Mouse (Mus musculus) forebrain, embryonic 13.5 days (tissue): ENCODE data around the gene Nol8. TPM values are rescaled to one million over a fixed set of nuclear protein-coding genes. Genes with fewer than 3 reads are reported as not detected.

Source experiments
- ATAC-seq: fragments of 200-750 bp; cut with Nextera tagmentation; 2 replicates; pipeline ENCODE4 v1.8.0; 2017
- H3K27ac ChIP-seq: fragments of 300-500 bp; sonication (generic); 2 replicates; pipeline ENCODE4 v1.5.1; 2015; ENCODE audit warnings: inconsistent platforms, mild to moderate bottlenecking, moderate library complexity
- H3K27me3 ChIP-seq: fragments of 300-500 bp; sonication (generic); 2 replicates; pipeline ENCODE4 v1.6.1; 2015; ENCODE audit warnings: mild to moderate bottlenecking, inconsistent platforms
- H3K36me3 ChIP-seq: fragments of 300-500 bp; sonication (generic); 2 replicates; pipeline ENCODE4 v1.6.1; 2015; ENCODE audit warnings: mild to moderate bottlenecking, inconsistent platforms; ENCODE audit not compliant: poor library complexity, severe bottlenecking
- H3K4me1 ChIP-seq: fragments of 300-500 bp; sonication (generic); 2 replicates; pipeline ENCODE4 v1.6.1; 2015; ENCODE audit warnings: inconsistent platforms
- H3K4me2 ChIP-seq: fragments of 300-500 bp; sonication (generic); 2 replicates; pipeline ENCODE4 v1.6.1; 2015; ENCODE audit warnings: inconsistent platforms, mild to moderate bottlenecking, moderate library complexity
- H3K4me3 ChIP-seq: fragments of 300-500 bp; sonication (generic); 2 replicates; pipeline ENCODE4 v1.5.1; 2015; ENCODE audit warnings: mild to moderate bottlenecking, inconsistent platforms
- H3K9ac ChIP-seq: fragments of 300-500 bp; sonication (generic); 2 replicates; pipeline ENCODE4 v1.6.1; 2015; ENCODE audit warnings: mild to moderate bottlenecking, inconsistent platforms
- H3K9me3 ChIP-seq: fragments of 300-500 bp; sonication (generic); replicated peaks from 2 replicates; pipeline ENCODE4 v1.6.1; 2016; ENCODE audit warnings: inconsistent platforms
- WGBS: fragments of 180-500 bp; shearing (Covaris S2); methylation state at CpG from one replicate; pipeline ENCODE4 v1.1.7; 2015; 5-methylcytosine and 5-hydroxymethylcytosine counted together
- polyA plus RNA-seq: library from polyadenylated mRNA; unstranded; fragments of >200 nt; fragmentation: Nextera tagmentation; extraction: Ambion mirVana; gene quantifications from 2 replicates; pipeline ENCODE4 v1.2.1, GENCODE M21; 2015

Nol8 gene
- polyA plus RNA-seq, 1 experiment from 2014 or later: 24.8 TPM

GRCm38 (mm10) chr13:49644731-49645529 is 7.9 kb upstream of the Nol8 start:
- Histone ChIP-seq H3K4me2 (no peak overlapping the region), H3K9me3 (no peaks in the 10 kb centered on the region), H3K4me1 (no peaks in the 10 kb centered on the region), H3K36me3 (no peaks in the 10 kb centered on the region), H3K4me3 (no peak overlapping the region), H3K9ac (no peak overlapping the region), H3K27me3 (no peaks in the 10 kb centered on the region), H3K27ac (no peak overlapping the region)
- 69% methylated on average over 2 of the region's 2 CpGs for WGBS
- peak; percentile 41; the same call in 1 of the 2 replicates for ATAC-seq

GRCm38 (mm10) chr13:49646019-49646418 is 6.9 kb upstream of the Nol8 start:
- no peak overlapping the region for H3K27ac ChIP-seq
- H3K4me1 ChIP-seq: no peaks in the 10 kb centered on the region
- H3K27me3 ChIP-seq: no peaks in the 10 kb centered on the region
- no peaks in the 10 kb centered on the region for H3K36me3 ChIP-seq
- 92% methylated on average over 1 of the region's 1 CpGs for WGBS
- ATAC-seq: no peak
- H3K9ac ChIP-seq: no peak overlapping the region
- no peak overlapping the region for H3K4me2 ChIP-seq
- H3K4me3 ChIP-seq: no peak overlapping the region
- H3K9me3 ChIP-seq: no peaks in the 10 kb centered on the region

GRCm38 (mm10) chr13:49651136-49651535 is 1.7 kb upstream of the Nol8 start:
- 38% methylated on average over 2 of the region's 2 CpGs for WGBS
- Histone ChIP-seq H3K4me2 (peak overlapping the region; percentile 84; the same call in 1 of the 2 replicates), H3K4me3 (0 out of 2 replicates have a peak overlapping the region, but pooled peaks have one; percentile 85)

GRCm38 (mm10) chr13:49651781-49652351 is 1.0 kb upstream of the Nol8 start:
- H3K9ac ChIP-seq: peak overlapping the region; percentile 72
- H3K27ac ChIP-seq: no peak overlapping the region
- H3K4me3 ChIP-seq: peak overlapping the region; percentile 85
- H3K9me3 ChIP-seq: no peaks in the 10 kb centered on the region
- WGBS: under 1% methylated on average over 4 of the region's 4 CpGs
- H3K36me3 ChIP-seq: peaks cover 4% of the 10 kb centered on the region
- H3K4me2 ChIP-seq: peak overlapping the region; percentile 84
- H3K4me1 ChIP-seq: peaks cover 20% of the 10 kb centered on the region
- no peak for ATAC-seq
- no peaks in the 10 kb centered on the region for H3K27me3 ChIP-seq

More at GRCm38 (mm10) chr13:49651136-49651535, 1.7 kb upstream of the Nol8 start:
- Histone ChIP-seq H3K9ac (no peak overlapping the region), H3K36me3 (peaks cover under 1% of the 10 kb centered on the region; the same call in 1 of the 2 replicates), H3K27me3 (no peaks in the 10 kb centered on the region), H3K9me3 (no peaks in the 10 kb centered on the region), H3K4me1 (peaks cover 20% of the 10 kb centered on the region), H3K27ac (no peak overlapping the region)
- no peak for ATAC-seq

GRCm38 (mm10) chr13:49653180-49653541 is 283 bp downstream of the Nol8 start:
- Histone ChIP-seq H3K27me3 (no peaks in the 10 kb centered on the region), H3K9ac (peak overlapping the region; percentile 72), H3K27ac (peak overlapping the region; percentile 25; the same call in 1 of the 2 replicates), H3K4me1 (peaks cover 20% of the 10 kb centered on the region), H3K36me3 (peaks cover 8% of the 10 kb centered on the region), H3K4me2 (peak overlapping the region; percentile 68), H3K4me3 (peak overlapping the region; percentile 85), H3K9me3 (no peaks in the 10 kb centered on the region)
- WGBS: 0% methylated on average over 16 of the region's 16 CpGs
- ATAC-seq: peak; percentile 77

GRCm38 (mm10) chr13:49677793-49678192 is 24.9 kb downstream of the Nol8 start:
- no peak for ATAC-seq
- Histone ChIP-seq H3K9ac (no peak overlapping the region), H3K4me3 (no peak overlapping the region), H3K36me3 (peaks cover 54% of the 10 kb centered on the region), H3K9me3 (no peaks in the 10 kb centered on the region), H3K4me2 (no peak overlapping the region), H3K27ac (no peak overlapping the region), H3K27me3 (no peaks in the 10 kb centered on the region), H3K4me1 (peaks cover 10% of the 10 kb centered on the region)
- 97% methylated on average over 2 of the region's 2 CpGs for WGBS

GRCm38 (mm10) chr13:49681351-49682232 is 28.7 kb downstream of the Nol8 start, which contains the start of gene Iars:
Gene Iars (plus strand): TSS chr13:49682100.
- peak within 1 kb of the TSS; percentile 84 for H3K9ac ChIP-seq
- H3K4me2 ChIP-seq: peak within 1 kb of the TSS; percentile 85
- no peaks in the 10 kb centered on the region for H3K9me3 ChIP-seq
- peak; percentile 100 for ATAC-seq
- H3K27ac ChIP-seq: peak within 1 kb of the TSS; percentile 33; the same call in 1 of the 2 replicates
- H3K36me3 ChIP-seq: peaks cover 26% of the 10 kb centered on the region
- peaks cover 25% of the 10 kb centered on the region for H3K4me1 ChIP-seq
- H3K4me3 ChIP-seq: peak within 1 kb of the TSS; percentile 93
- 6% methylated on average over 26 of the region's 26 CpGs for WGBS
- H3K27me3 ChIP-seq: no peaks in the 10 kb centered on the region

- no peaks in the 10 kb centered on the region for H3K9me3 ChIP-seq
- under 1% methylated on average over 20 of the region's 20 CpGs for WGBS
- peak; percentile 70 for ATAC-seq
- H3K36me3 ChIP-seq: peaks cover 22% of the 10 kb centered on the region
- peak overlapping the region; percentile 84 for H3K9ac ChIP-seq
- no peaks in the 10 kb centered on the region for H3K27me3 ChIP-seq
- H3K4me3 ChIP-seq: peak overlapping the region; percentile 93
- peak overlapping the region; percentile 33; the same call in 1 of the 2 replicates for H3K27ac ChIP-seq
- peaks cover 25% of the 10 kb centered on the region for H3K4me1 ChIP-seq
- peak overlapping the region; percentile 85 for H3K4me2 ChIP-seq
Measured at GRCm38 (mm10) chr13:49682233-49682846, 29.5 kb downstream of the Nol8 start.

GRCm38 (mm10) chr13:49684266-49684665 is 31.4 kb downstream of the Nol8 start:
- no peak for ATAC-seq
- no peaks in the 10 kb centered on the region for H3K9me3 ChIP-seq
- 60% methylated on average over 4 of the region's 4 CpGs for WGBS

GRCm38 (mm10) chr13:49691056-49691455 is 38.2 kb downstream of the Nol8 start:
- H3K4me3 ChIP-seq: no peak overlapping the region
- WGBS: 95% methylated on average over 5 of the region's 5 CpGs
- H3K4me1 ChIP-seq: no peaks in the 10 kb centered on the region
- ATAC-seq: no peak
- H3K9me3 ChIP-seq: no peaks in the 10 kb centered on the region
- H3K9ac ChIP-seq: no peak overlapping the region
- no peaks in the 10 kb centered on the region for H3K27me3 ChIP-seq
- H3K36me3 ChIP-seq: peaks cover 62% of the 10 kb centered on the region
- no peak overlapping the region for H3K27ac ChIP-seq
- no peak overlapping the region for H3K4me2 ChIP-seq

More at GRCm38 (mm10) chr13:49684266-49684665, 31.4 kb downstream of the Nol8 start:
- H3K36me3 ChIP-seq: peaks cover 26% of the 10 kb centered on the region
- peaks cover 25% of the 10 kb centered on the region for H3K4me1 ChIP-seq
- no peaks in the 10 kb centered on the region for H3K27me3 ChIP-seq
- no peak overlapping the region for H3K9ac ChIP-seq
- no peak overlapping the region for H3K4me2 ChIP-seq
- H3K27ac ChIP-seq: no peak overlapping the region
- no peak overlapping the region for H3K4me3 ChIP-seq

- Histone ChIP-seq H3K9ac (no peak overlapping the region), H3K4me2 (no peak overlapping the region), H3K27me3 (no peaks in the 10 kb centered on the region), H3K27ac (no peak overlapping the region), H3K4me3 (no peak overlapping the region), H3K9me3 (no peaks in the 10 kb centered on the region), H3K36me3 (peaks cover 78% of the 10 kb centered on the region), H3K4me1 (peaks cover 15% of the 10 kb centered on the region)
- WGBS: 90% methylated on average over 11 of the region's 11 CpGs
- no peak for ATAC-seq
Measured at GRCm38 (mm10) chr13:49703216-49703779, 50.4 kb downstream of the Nol8 start.
